Mouse (Mus musculus) liver, postnatal 0 days (tissue): ENCODE measurements around the gene Dnaja3.

Experiments used
- CTCF ChIP-seq: sonication (generic); IDR thresholded peaks from 2 replicates; pipeline ENCODE4 v1.5.1; 2016; ENCODE audit warnings: antibody characterized with exemption, low read depth
- EP300 ChIP-seq: IDR thresholded peaks from 2 replicates; pipeline ENCODE4 v1.6.1; 2016; ENCODE audit warnings: antibody characterized with exemption, low read depth, mild to moderate bottlenecking

- TF ChIP-seq CTCF (no peak), EP300 (no peak)
These were observed 44.2 kb upstream of the Dnaja3 start for GRCm38 (mm10) chr16:4595527-4595963.
